Comparison of ENCODE assay signal across 7 mouse cellular contexts in the genomic region with DNA sequence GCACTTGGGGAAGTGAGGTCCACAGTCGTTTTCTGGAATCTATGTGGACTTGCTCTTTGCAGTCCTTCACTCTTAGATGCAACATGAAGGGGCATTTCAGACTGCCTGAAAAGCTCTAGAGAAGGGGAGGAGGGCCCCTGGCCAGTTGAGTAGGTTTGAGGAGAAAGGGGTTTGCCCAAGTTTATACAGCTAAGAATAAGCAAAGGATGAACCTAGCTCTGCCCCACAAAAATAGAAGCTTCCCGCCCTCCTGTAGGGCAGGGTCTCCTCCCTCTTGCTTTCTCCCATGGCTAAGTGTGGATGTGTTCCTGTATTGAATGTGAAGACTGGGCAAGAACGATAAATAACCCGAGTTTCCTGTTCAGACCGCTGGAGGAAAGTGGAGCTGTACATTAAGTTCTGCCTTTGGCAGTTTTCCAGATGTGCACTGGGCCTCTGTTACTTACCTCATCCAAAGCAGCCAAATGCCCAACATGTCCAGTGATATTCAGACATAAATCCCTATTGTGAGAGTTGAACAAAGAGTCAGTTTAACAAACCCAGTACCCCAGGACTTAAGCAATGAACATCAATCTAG. TPM values are rescaled to one million over a fixed set of nuclear protein-coding genes. Genes with fewer than 3 reads are reported as not detected.
A peak's percentile ranks its signal among the peaks of the same experiment; 100 is the strongest.
DNase-seq lines count a peak whose midpoint lies in the region; ATAC-seq and TF ChIP-seq lines count a peak whose summit lies in the region.

No protein-coding gene starts in this region.

- peak overlapping the region; percentile 91 for H3K27ac ChIP-seq in kidney, postnatal 0 days
- no peak overlapping the region for H3K27ac ChIP-seq in midbrain, postnatal 0 days (ENCODE audit: low read depth, low read length)

- no peaks in the 10 kb centered on the region for H3K27me3 ChIP-seq in Patski
- no peaks in the 10 kb centered on the region for H3K27me3 ChIP-seq in kidney, postnatal 0 days (ENCODE audit: insufficient read depth, low read length)
- no peaks in the 10 kb centered on the region; the same call in 1 of the 2 replicates for H3K27me3 ChIP-seq in midbrain, postnatal 0 days (ENCODE audit: insufficient read depth, low read length)

- TF ChIP-seq CTCF in Patski (IDR thresholded peaks at IDR 0.05): peak; percentile 5
- peak; percentile 13; the same call in 1 of the 2 replicates for TF ChIP-seq CTCF in kidney, postnatal 0 days (IDR thresholded peaks at IDR 0.05; ENCODE audit: low read depth)
- TF ChIP-seq CTCF in midbrain, postnatal 0 days (IDR thresholded peaks at IDR 0.05): peak; percentile 9; the same call in 1 of the 2 replicates

- POLR2A ChIA-PET in Patski (lab: Charles Lee): interaction anchor here (0.6 to 1.7 kb wide), 2 partner anchors 91 to 254 kb away, joined by 3 read pairs; no protein-coding TSS in a partner anchor

- CTCF ChIA-PET in Patski (lab: Charles Lee): interaction anchor here (0.7 to 1.9 kb wide), 6 partner anchors 10 to 84 kb away, joined by 3 to 6 read pairs (median 3); no protein-coding TSS in a partner anchor

- peak; percentile 48 for ATAC-seq in Patski
- ATAC-seq in kidney, postnatal 0 days (replicated peaks; ENCODE audit: low FRiP score, low read depth): peak; percentile 68
- no peak for ATAC-seq in midbrain, postnatal 0 days (ENCODE audit: low FRiP score)
- ATAC-seq in monocyte, adult 5-6 weeks (replicated peaks; ENCODE audit: insufficient number of reproducible peaks, low FRiP score, low TSS enrichment, poor library complexity, severe bottlenecking): no peak

- H3K36me3 ChIP-seq in kidney, postnatal 0 days (ENCODE audit: insufficient read depth, low read length): no peaks in the 10 kb centered on the region
- H3K36me3 ChIP-seq in midbrain, postnatal 0 days (ENCODE audit: insufficient read depth, low read length): no peaks in the 10 kb centered on the region

- WGBS in kidney, postnatal 0 days: 4% methylated on average over 5 of the region's 5 CpGs
- 8% methylated on average over 5 of the region's 5 CpGs for WGBS in midbrain, postnatal 0 days

- no peaks in the 10 kb centered on the region for H3K9me3 ChIP-seq in kidney, postnatal 0 days (replicated peaks; ENCODE audit: low read length)
- no peaks in the 10 kb centered on the region for H3K9me3 ChIP-seq in midbrain, postnatal 0 days (ENCODE audit: low read length)

- H3K4me2 ChIP-seq in kidney, postnatal 0 days (ENCODE audit: low read length): peak overlapping the region; percentile 88
- peak overlapping the region; percentile 90 for H3K4me2 ChIP-seq in midbrain, postnatal 0 days (ENCODE audit: low read depth, low read length, poor library complexity, severe bottlenecking)

- peak overlapping the region; percentile 80 for H3K9ac ChIP-seq in kidney, postnatal 0 days (ENCODE audit: low read depth, low read length)
- peak overlapping the region; percentile 39 for H3K9ac ChIP-seq in midbrain, postnatal 0 days (replicated peaks; ENCODE audit: low read length, poor library complexity, severe bottlenecking)

- in situ Hi-C loops in Patski (cut with MboI; ENCODE audit: low pct_unique_long_range_greater_than_20kb): loop anchor here (10.0 kb wide), 1 partner anchor 81 kb away; no protein-coding TSS in a partner anchor

- peak overlapping the region; percentile 87 for H3K4me3 ChIP-seq in kidney, postnatal 0 days (replicated peaks; ENCODE audit: low read depth, low read length)
- H3K4me3 ChIP-seq in midbrain, postnatal 0 days (ENCODE audit: low read depth, low read length): peak overlapping the region; percentile 71

- 0 out of 2 replicates have a peak, but pooled peaks cover 10% of the 10 kb centered on the region for H3K4me1 ChIP-seq in kidney, postnatal 0 days (replicated peaks; ENCODE audit: insufficient read depth, low read length)
- peaks cover 3% of the 10 kb centered on the region; the same call in 1 of the 2 replicates for H3K4me1 ChIP-seq in midbrain, postnatal 0 days (ENCODE audit: insufficient read depth, low read length)

- DNase-seq in 3T3-L1 (ENCODE audit: low read depth, low spot score) (peak; percentile 27), Patski (ENCODE audit: low read depth, low spot score) (no peak)
- DNase-seq in heart, adult 9 months (ENCODE audit: low spot score in 2 of 2): peak; percentile 2 to 6
- DNase-seq in kidney, postnatal 0 days (ENCODE audit: low spot score): peak; percentile 84
- DNase-seq in midbrain, postnatal 0 days (ENCODE audit: low spot score): peak; percentile 57
- DNase-seq in thymus, postnatal 14 days: no peak

RNA-seq across cellular contexts. Expression of a gene that starts 0.5 kb away (rescaled TPM):
- 32.9 TPM for polyA plus RNA-seq in Patski (2021)
- 12.0 and 14.7 TPM in 2 replicates for polyA plus RNA-seq in kidney, postnatal 0 days (2015; fragmentation: Nextera tagmentation; extraction: Ambion mirVana)
- total RNA-seq in midbrain, postnatal 0 days (2014; rRNA removed): 1.3 and 2.0 TPM in 2 replicates
- polyA plus RNA-seq in midbrain, postnatal 0 days (2015; fragmentation: Nextera tagmentation; extraction: Ambion mirVana): 0.42 and 0.43 TPM in 2 replicates
- not detected in 3 replicates for total RNA-seq in monocyte, adult 5-6 weeks (2017)

Comparison
In these comparisons a context has a peak if more than half of its experiments do, and no peak if none do; other contexts are left out.
1. DNase-seq: peak in 3T3-L1 (single experiment), heart, adult 9 months (2 of 2), kidney, postnatal 0 days (single experiment) and midbrain, postnatal 0 days (single experiment); none in Patski (single experiment) and thymus, postnatal 14 days (single experiment).
2. ATAC-seq: peak in Patski (single experiment) and kidney, postnatal 0 days (single experiment); none in midbrain, postnatal 0 days (single experiment) and monocyte, adult 5-6 weeks (single experiment).
3. Peak in every context shown above with its lines, with median percentiles within 50 percentile points of each other: CTCF ChIP-seq.